Mouse (Mus musculus) left cerebral cortex, adult 11 months (tissue): ENCODE data around the gene Pde7b.

ENCODE experiments used
- DNase-seq: peaks from one replicate; pipeline ENCODE4 v3.0.0; 2022; ENCODE audit warnings: low spot score

The Pde7b gene

DNA sequence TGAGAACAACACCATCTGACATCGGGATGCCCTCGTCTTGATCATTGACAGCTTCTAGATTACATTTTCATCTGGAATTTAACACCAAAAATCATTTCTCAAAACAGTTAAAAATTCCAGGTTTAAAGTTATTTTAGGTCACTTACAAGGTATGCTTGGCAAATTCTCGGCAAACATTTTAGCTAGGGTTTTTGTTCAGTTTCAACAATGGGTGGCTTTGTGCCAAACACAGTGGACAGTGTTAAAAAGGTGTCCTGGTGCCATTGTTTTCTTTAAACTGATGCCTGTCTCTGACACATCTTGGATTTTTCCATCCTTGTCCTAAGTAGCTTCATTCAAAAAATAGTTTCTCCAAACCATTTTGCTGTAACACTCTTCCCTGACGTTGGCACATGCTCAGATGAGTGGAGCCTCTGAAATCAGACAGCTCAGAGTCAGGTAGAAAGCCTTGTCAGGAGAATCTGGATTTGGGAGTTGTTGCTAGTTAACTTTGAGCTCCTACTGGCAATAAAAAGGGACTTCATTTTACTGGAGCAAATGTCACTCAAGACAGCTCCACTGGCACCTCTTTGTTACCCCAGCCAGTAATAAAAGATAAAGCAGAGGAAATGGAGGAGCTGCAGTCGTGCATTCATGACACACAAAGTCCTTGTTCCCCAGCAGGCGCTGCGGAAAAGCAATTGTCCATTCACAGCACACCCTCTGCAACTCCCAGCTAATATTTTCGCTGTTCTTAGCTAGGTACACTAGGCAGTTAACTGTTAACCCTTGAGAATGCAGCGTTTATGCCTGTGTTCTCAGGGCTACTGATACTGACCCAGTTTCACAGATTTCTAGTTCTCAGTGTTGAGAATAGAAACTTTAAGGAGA is 2.0 kb downstream of the Pde7b start:
- no peak for DNase-seq

DNA sequence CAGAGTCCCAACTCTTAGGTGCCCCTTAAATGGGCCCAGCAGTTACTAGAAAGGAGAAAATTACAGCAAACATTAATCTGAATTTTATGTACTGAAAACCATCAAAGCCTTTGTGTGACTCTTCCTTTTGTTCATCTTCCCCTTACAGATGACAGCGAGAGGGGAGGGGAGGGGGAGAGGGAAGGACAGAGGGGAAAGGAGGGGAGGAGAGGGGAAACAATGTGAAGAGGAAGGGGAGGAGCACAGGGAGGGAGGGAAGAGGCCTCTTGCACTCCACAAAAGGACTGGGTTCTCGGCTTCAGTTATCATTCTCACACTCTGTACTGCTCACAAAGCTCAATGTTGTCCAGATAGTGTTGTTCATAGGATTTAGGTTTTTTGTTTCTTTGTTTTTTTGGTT is 5.7 kb downstream of the Pde7b start:
- DNase-seq: no peak

DNA sequence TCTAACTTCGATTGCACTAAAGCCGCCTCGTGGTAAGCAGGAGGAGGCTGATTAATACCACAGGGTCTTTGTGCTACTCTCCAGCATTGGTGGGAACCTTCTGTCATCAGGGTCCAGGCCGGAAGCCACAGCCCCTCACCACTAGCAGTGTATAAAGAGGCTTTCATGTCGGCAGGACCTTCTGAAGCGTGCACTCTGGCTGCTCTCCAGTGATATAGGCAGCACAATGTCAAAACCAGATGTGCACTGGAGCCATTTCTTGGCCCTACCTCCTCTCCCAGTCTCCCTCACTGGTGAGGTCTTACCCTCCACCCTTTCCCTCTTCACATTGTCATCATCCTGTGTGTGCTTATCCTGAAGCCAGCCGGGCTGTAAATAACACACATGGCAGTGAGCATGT is 24.2 kb downstream of the Pde7b start:
- DNase-seq: no peak

DNA sequence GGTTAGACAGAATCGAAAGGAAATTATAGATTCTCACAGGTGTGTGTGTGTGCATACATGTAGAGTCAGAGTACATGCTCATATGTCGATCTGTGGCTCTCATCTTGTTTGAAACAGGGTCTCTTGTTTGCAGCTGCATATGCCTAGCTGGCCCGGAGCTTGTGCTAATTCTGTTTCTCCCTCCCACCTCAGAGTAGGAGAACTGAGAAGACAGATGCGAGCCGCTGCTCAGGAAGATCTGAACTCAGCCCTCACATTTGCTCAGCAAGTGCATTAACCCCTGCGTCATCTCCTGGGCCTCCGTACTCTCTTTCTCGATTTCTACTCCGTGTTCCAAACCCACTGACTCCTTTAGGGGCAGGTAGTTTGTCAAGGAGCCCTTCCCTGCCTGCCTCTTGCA is 25.0 kb downstream of the Pde7b start:
- DNase-seq: no peak

DNA sequence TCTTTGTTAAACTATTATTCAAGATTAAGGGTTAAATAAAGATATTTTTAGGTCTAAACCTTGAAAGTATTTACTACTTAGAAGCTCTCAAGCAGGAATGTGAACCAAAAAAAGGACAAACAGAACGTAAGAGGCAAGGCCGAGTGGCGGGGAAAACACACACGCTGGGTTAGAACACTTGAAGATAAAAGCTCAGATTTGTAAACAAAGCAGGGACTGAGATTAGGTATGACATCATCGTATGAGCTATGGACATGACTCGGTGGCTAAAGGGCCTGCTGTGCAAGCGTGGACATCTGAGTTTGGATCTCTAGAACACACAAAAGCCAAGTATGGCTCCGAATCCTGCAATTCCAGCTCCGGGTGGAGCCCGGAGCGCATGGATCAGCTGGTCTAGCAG is 29.2 kb downstream of the Pde7b start:
- DNase-seq: no peak

DNA sequence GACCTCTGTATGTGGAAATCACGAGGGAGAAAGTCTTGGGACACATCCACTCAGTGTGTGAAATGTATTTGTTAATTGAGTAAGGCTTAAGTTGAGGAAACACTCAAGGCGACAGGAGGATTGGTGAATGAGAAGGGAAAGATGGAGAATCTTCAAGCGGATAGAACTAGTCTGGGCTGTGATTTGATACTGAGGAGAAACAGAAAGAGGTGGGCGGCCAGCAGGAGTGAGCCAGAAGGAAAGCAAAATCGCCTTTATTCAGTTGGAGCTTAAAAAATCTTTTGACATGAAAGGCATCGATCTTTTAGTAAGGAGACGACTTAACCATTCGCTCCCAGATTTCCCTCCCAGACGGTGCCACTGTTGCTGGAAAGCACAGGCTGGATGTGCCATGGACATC is 34.9 kb downstream of the Pde7b start:
- DNase-seq: no peak

DNA sequence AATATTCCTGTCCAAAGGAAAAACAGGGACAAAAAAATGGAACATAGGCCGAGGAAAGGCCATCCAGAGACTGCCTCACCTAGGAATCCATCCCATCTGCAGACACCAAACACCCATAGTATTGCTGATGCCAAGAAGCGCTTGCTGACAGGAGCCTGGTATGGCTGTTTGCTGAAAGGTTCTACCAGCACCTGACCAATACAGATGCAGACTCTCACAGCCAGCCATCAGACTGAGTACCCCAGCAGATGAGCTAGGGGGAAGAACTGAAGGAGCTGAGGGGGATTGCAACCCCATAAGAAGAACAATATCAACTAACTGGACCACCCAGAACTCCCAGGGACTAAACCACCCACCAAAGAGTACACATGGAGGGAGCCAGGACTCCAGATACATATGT is 40.7 kb downstream of the Pde7b start:
- DNase-seq: no peak

DNA sequence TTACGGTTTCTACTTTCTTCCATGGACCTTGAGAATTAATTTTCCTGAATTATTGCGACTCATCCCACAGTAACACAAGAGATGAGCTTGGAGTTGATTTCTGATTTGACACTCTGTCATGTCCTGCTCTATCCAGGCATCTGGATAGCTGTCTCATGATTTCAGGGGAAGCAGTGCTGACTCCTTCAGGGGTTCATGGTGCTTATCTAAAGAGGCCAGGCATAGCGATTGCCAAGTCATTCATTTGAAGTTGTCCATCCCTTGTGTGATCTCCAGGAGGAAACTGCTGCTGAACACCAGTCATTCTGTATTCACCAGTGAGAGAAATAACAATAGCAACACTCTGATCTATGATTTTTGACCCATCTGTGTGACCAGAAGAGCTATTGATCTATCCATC is 43.9 kb downstream of the Pde7b start:
- no peak for DNase-seq

DNA sequence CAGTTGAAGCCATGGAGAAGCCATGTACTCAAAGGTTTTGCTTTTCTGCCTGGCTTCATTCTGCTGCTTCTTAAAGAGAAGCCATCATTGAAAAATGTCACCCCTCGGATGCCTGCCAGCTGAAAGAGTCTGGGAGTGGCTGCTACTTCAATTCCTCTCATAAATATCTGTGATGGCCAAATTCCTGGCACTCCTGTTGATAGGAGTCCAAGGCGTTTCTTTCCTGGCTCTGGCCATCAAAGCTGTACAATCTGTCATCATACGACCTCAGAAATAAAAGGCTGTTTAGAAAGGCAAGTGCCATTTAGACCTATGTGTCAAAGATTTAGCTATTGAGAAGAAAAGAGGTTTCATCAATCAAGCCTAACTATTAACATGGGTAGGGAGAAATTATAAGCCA is 49.6 kb downstream of the Pde7b start:
- no peak for DNase-seq

DNA sequence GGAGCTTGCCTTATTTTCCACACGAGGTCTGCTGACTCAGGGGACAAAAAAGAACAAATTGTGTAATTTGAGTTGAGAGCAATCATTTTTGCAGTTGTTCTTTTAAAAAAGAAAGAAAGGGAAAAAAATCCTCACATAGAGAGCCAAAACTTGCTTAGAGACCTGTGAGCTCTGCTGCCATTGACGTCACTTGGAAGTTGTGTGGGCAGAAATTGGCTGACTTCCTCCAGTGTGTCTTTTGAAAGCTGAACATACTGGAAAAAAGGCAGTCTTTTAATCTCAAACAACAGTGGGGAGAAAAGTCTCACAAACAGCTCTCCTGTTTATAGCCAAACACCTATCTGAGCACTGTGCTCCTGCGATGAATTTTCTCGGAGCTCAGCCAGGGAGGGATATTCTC is 51.1 kb downstream of the Pde7b start:
- DNase-seq: peak; percentile 77

DNA sequence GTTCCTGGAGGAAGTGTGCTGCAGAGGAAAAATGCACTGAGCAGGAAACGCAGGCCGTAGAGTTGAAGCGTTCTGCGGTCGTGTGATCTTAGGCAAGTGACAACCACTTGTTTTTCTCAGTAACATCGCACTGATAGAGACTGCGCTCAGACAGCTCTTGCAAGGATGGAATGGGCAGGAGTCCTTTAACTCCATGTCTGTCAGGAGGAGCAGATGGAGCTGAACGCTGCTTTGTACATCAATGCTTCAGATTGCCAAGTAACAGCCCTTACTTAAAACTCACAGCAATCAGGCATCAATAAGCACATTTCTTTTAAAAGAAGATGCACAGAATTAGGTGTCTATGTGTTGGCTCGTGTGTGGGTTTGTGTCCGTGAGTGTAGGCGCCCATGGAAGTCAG is 52.3 kb downstream of the Pde7b start:
- DNase-seq: no peak

DNA sequence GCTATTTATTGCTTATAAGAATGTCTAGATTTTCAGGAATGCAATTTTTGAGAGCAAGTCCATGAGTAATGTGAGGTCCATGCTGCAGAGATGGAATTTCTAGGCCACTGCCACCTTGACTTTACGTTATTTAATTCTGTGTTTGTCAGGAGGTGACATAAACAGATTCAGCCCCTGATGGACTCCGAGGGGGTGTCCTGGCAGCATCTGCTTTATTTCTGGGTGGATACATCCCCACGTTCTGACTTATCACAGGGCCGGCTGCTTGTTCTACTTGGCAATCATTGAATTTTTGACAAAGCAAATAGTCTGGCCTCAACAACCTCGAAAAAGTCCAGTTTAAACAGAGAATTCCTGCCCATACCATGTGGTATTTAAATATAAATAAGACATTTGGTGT is 53.3 kb downstream of the Pde7b start:
- DNase-seq: no peak

DNA sequence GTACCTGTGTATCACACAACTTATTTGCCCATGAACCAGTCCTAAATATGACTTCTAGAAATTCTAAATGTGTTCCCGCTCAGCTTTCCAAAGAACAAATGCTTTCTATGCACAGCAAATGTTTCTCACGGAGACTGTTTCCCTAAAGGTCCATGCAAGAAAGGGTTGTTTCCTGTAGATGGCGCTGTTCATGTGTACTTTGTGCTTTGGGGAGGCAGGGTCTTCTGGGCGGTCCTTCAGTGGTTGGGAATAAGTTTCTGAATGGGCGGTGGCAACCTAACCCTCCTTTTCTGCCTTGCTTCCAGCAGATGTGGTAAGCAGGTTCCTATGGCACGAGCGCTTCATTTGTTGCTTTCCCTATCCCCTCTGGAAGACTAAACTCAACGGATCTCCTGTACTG is 54.3 kb downstream of the Pde7b start:
- no peak for DNase-seq

DNA sequence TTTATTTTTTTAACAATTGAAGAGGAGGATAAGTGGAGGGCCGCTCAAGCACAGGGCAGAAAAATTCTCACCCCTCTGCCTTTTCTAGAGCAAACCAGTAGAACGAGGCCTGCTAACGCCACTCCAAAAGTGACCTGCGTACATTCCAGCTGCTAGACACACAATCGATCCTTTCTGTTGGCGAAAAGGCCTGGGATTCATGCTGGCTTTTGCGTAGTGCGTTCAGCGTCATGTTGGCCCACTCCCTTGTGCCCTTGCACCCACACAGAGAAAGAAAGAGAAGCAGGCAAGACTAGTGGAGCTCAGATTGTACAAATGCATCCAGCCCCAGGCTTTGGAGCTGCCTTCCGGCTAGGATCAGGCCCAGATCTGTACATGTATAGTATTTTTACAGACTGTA is 55.4 kb downstream of the Pde7b start:
- DNase-seq: no peak

DNA sequence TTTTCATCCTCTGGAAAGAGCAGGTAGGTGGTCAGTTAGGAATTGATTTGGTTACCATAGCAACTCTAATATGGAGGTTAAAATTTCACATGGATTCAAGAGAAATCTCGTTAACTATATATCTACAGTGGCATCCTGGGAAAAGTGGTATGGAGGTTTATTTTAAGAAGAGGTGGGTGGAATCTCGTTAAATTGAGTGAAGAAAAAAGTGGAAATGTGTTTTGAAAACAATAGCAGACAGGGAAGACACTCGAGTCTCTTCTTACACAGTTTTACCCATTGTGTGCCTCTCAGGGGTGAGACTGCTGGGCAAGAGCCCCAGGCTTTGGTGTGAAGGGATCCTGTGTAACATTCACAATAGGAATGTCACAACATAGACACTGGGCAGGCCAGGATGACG is 56.3 kb downstream of the Pde7b start:
- DNase-seq: no peak

DNA sequence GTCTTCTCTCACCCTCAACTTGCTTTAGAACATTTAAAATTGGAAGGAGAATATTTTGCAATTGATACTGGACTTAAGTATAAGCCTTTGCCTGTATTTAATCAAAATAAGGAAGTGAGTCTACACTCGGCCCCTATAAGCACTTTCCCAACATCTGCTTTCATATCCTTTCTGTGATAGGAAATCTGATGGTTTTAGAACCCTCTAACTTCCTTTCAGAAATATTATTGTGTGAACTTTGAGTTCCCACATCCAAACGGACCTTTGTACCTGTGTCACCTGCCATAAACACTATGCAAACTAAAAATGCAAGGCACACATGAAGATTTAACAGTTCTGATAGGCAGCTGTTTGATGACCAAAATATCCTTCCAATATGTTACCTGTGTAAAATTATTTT is 58.2 kb downstream of the Pde7b start:
- DNase-seq: no peak

DNA sequence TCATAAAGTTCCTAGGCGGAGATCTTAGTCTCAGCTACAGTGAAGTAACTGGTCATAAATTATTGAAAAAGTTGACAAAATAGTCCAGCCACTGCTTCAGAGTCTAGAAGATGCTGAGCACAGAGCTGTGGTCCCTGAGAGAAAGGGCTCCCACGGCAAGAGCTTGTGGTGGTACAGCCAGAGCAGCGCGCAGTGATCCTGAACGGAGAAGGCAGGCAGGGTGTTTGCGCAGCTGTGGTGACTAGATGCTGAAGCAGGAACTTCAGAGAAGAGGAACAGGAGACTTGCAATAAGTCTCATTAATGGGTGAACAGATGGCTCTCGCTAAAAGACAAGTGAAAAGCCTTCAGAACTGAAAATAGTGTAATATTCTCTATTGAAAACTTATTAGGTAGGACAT is 61.9 kb downstream of the Pde7b start:
- no peak for DNase-seq

DNA sequence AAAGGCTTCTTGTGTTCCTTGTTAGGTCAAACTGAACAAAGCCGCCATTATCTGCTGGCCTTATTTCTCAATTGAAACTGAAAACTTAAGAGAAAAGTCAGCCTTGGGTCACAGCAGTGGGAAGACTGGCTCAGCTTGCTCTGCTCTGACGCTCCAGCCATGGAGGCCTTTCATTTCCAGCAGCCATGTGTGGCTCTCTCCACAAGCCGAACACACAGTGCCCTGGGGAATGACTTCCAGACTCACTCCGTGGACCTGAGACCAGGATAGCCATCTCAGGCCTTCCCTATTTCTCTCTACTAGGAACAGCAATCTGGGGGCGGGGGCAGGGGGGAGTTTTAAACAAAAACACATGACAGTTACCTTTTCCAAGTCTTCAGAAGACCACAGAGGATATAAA is 63.2 kb downstream of the Pde7b start:
- DNase-seq: no peak

DNA sequence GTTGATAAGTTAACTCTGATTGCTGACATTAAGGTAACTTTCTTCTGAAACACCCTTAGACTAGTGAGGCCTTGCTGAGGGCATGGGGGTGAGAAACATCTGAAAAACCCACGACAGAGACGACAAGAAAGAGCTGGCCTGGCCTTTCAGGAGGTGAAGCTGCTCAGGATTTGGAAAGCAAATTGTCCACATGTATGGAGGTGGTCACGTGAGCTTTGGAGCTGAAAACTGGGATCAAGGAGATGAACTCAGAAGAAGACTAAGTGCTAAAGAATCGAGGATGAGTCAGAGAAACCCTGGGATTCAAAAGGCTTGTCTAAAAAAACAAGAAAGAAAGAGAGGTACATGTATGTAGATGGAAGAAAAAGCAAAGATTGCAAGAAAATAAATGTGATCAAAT is 65.2 kb downstream of the Pde7b start:
- no peak for DNase-seq

DNA sequence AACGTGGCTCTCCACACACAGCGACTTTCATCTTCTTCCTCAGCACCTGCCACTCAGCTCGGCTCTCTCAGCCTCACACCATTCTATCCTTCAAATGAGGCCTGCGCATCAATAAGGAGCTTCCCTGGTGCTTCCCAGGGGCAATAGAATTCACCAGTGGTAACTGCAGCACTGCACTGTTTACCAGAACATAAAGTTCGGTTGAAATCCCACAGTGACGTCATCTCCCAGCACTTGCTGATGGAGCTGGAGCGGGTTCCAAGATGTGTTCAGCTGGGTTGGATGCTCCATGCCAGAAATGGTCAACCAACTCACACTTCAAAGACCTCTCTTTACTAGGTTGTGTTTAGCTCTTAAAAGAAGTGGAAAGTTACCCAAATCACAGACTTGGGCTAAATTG is 65.6 kb downstream of the Pde7b start:
- no peak for DNase-seq

DNA sequence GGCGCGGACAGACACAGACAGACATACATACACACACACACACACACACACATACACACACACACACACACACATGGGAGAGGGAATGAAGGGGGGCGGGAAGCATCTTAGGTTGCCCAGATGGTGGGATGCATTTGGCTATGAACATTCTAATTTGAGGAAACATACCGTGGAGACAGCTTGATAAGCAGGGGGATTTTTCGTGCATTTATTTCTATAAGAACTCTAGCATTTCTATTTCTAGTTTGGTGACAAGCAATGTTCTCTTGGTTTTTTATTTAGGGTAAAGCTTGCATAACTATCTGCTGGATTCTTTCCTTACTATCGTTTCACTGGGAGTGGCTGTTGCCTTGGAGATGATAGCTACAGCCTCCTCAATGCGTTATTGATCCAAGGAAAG is 66.2 kb downstream of the Pde7b start:
- DNase-seq: peak; percentile 28

DNA sequence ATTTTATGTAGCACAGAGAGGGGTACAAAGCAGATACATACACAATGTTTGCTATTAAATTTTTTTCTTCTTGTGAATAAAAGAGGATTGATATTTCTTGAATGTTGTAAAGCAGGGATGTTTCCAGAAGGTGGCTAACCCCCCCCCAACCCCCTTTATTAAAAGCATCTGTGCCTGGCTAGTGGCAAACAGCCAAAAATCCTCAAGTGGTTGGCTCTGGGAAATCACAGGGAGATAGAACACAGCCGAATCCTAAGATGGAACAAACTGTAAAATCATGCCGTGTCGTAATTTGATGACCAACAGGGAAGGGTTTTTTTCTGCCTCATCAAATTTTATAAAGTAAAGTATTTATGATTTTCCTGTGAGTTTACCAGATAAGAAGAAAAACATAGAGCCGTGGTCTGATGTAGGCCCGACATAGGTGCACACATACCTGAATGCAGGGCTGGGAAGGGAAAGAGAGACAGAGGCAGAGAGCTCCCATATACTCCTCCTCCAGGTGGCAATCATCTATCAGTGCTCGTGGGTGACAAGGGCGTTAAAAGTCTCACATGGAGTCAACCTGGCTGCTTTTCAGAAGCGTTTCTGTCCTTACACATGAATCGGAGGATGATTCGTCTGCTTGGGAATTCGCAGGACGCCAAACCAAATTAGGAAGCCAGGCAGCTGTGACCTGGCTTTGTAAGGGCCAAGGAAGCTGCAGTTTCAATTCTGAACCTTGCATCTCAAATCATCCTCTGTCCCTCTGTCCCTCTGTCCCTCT is 67.4 kb downstream of the Pde7b start:
- DNase-seq: no peak

DNA sequence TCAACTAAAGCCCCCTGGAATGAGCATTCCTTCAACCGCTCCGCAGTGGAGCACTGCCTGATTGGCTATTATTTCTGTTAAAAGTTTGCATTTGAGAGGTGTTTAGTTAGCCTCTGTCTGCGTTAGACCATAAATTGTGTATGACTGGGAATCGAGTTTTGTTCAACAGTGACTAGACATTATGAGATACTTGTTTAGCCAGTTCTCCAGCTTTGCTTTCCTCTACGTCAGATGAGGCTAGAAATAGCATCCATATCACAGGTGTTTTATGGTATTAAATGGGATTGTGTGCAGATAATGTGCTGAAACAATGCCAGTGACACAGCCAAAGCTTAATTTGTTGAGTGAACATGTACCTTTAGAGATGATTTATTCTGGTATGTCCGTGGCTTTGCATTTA is 70.3 kb downstream of the Pde7b start:
- no peak for DNase-seq

DNA sequence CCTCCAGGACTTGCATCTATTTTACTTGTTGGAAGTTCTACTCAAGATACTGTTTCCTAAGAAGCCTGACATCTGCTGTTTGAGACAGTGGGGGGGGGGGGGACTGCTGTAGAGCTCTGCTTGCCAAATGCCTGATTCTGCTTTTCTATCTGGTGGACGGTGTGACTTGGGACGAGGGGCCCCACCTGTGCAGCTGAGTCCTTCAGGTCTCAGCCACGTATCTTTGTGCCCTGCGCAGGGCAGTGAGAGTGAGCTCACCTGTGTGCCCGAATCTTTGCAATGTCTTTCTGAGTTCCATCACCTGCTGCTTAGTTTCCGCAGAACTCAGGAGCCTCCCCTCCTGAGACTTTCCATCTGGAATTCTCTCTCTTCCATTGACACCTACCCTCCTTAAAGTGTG is 70.7 kb downstream of the Pde7b start:
- DNase-seq: no peak
